Mouse (Mus musculus): ENCODE data around the gene Zfp626.
A peak's percentile ranks its signal among the peaks of the same experiment; 100 is the strongest.
"Not testable (repeated sequence)": the region's sequence is repeated elsewhere in the genome, so short reads cannot be mapped to it uniquely, and the experiment has no call there.

Gene Zfp626

DNA sequence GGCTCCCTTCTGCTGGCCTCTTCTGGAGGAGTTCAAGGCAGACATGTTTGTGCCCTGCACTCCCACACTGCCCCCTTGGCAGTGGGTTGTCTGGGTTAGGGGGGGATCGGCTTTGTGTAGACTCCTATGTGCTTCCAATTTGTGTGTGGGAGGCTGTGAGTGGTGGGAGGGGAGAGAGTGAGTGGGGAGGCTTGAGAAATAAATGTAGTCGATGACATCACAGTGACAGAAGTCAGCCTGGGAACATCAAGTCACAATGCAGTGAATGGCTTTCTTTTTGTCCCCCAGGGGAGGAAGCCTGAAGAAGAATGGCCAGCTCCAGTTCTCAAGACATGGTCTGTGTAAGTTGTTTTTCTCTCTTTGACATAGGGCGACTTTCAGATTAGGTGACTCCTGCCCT, at the start of gene Zfp626:
Gene Zfp626 (plus strand): TSS at position 301 of the 400 bp plus-strand sequence.
- DNase-seq (ENCODE audit: low read depth, low spot score), result not testable (repeated sequence)

DNA sequence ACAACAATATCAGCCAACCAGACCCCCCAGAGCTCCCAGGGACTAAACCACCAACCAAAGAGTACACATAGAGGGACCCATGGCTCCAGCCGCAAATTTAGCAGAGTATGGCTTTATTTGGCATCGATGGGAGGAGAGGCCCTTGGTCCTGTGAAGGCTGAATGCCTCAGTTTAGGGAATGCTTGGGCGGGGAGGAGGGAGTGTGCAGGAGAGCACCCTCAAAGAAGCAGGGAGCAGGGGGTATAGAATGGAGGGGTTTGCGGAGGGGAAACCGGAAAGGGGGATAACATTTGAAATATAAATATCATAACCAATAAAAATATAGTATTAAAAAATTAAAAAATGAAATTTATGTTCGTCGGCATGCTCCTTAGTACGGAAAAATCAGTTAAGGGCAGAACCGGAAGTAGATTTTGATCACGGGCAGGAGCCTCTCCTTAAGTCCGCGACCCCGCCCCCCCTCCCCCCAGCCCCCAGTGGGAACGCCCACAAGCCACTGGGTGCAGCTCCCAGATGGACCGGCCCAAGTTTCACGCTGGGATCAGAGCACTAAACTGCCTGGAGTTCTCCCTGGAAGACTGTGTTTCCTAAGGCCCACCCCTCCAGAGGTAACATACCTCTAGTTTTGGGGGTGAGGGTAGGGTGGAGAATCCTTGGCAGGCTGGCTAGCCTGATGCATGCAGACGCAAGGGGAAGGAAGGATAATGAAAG, 41.7 kb upstream of the Zfp626 start:
- no peak for DNase-seq (ENCODE audit: low read depth, low spot score)

DNA sequence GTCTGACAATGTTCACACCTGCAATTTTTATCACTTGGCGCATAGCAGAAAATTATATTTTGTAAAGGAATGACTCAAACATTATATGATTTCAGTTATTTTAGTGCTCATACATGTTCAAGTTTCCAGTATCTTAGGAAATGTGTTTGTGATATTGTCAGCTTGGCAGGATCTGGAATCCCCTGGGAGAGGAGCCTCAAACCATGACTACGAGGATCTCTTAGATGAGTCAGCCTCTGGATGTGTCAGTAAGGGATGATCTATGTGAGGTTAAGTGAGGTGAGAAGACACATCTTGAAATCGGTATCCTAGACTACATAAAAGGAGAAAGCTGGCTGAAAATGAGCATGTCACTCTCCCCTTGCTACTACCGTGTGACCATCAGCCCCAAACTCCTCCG, 17.7 kb upstream of the Zfp626 start:
- DNase-seq (ENCODE audit: low read depth, low spot score), result peak; percentile 21

DNA sequence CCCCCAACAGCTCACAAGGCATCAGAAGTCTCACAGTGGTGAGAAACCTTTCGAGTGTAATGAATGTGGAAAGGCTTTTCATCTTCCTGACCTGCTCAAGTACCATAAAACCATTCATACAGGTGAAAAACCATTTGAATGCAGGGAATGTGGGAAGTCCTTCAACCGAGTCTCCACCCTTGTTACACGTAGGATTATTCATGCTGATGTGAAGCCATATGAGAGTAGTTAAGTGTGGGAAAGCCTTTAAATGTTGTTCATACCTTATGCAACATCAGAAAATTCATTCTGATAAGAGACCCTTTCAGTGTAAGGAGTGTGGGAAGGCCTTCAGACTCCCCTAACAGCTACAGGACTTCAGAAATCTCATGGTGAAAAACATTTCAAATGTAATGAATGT, 13.1 kb upstream of the Zfp626 start:
- DNase-seq (ENCODE audit: low read depth, low spot score), result not testable (repeated sequence)

DNA sequence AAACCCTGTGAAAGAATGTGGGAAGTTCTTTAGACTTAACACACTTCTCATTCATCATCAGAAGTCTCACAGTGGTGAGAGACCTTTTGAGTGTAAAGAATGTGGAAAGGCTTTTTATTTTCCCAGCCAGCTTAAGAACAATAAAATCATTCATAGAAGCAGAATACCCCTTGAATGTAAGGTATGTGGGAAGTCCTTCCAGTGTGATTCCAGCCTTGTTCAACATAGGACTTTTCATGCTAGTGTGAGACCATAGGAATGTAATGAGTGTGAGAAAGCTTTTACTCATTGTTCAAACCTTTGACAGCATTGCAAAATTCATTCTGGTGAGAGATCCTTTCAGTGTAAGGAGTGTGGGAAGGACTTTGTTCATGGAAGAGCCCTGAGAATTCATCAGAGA, 12.4 kb upstream of the Zfp626 start:
- no peak for DNase-seq (ENCODE audit: low read depth, low spot score)

DNA sequence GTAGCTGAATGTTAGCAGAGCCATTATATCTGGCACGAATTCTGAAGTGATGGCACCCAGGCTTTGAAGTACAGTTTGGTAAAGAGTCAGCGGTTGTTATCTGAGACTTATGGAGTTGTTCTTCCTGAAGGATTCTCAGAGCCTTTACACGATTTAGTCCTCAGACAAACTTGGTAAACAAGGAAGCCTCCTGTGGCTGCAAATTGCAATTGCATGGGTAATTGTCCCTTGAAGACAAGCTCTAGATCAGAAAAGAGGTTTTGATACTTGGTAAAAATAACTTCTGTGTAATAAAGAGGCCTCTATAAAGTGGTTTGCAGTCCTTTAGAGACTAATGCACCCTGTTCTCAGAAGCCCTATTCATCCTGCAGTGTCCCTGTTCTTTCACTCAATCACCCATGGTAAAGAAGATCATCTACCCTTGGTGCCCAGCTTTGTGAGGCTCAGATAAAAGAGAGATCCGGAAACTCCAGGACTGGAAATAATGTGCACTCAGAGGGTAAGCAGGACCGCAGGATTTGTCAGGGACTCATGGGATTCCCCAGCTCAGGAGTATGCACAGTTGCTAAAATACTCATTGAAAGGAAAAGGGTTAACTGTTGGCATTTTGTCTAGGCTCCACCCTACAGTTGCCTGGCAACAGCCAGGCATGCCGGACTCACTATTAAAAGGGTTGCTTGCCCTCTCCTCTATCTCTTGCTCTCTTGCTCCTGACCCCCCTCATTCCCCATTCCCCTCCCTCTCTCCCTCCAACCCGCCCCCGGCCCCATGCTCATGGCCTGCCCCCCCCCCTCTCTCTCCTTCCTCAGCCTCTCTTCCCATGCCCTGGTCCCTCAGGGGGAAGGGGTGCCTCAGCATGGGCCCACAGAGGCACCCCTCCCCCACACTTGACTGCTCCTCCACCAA, 8.8 kb upstream of the Zfp626 start:
- no peak for DNase-seq (ENCODE audit: low read depth, low spot score)

DNA sequence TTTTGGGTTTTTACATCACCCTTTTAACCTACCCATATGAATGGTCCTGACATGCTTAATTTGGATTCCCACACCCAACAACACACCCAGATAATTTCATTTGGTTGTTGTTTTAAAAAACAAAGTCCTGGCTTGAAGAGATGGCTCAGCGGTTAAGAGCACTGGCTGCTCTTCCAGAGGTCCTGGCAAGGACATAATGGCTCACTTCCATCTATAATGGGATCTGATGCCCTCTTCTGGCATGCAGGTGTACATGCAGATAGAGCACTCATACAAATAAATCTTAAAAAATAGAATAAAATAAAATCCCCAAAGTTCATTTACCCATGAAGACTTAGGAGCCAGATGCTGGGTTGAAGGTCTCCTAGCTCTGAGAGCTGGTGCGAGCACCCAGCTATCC, 5.9 kb upstream of the Zfp626 start:
- DNase-seq (ENCODE audit: low read depth, low spot score), result no peak

DNA sequence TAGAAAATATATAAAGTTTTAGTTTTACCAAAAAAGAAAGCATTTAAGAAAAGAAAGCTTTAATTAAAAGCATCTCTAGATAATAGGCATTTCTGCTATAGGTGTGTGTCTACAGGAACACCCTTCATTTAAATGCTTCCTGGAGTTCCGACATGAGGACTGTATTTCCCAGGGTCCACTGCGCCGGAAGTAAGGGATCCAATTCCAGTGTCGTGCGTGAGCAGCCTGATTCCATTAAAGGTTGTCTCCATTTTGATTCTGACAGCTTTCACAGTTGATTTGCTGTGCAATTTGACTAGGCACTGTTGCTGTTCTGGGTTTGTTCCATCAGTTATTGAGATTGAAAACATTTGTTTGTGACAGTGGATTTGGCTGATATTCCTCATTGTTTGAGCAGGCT, 4.0 kb upstream of the Zfp626 start:
- no peak for DNase-seq (ENCODE audit: low read depth, low spot score)

DNA sequence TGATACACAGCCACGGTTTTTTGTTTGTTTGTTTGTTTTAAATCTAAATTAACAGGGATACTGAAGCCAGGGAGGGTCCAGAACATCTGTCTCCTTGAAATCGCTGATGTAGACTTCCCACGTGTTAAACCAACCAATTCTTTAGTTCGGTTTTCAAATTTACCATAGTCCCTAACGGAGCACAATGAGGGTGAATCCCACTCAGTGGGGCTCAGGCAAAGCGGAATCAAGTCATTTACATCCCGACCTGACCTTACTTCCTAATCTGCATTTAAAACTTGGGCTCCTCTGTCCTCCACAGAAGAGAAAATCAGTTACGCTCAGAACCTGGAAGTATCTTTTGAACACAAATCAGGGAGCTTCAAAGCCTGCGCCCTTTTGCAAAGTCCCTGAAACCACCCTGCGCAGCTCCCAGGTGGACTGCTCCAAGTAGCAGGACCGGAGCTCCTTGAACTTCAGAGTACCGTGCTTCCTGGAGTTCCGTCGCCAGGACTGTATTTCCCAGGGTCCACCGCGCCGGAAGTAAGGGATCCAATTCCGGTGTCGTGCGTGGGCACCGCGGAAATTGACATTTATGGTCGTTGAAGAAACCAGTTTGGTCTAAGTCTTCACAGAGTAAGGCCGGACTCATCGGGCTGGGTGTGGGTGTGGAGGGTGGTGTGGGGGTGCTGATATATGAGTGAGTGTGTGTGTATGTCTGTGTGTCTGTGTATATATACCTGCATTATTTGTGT, 2.5 kb upstream of the Zfp626 start:
- DNase-seq (ENCODE audit: low read depth, low spot score), result peak; percentile 65

DNA sequence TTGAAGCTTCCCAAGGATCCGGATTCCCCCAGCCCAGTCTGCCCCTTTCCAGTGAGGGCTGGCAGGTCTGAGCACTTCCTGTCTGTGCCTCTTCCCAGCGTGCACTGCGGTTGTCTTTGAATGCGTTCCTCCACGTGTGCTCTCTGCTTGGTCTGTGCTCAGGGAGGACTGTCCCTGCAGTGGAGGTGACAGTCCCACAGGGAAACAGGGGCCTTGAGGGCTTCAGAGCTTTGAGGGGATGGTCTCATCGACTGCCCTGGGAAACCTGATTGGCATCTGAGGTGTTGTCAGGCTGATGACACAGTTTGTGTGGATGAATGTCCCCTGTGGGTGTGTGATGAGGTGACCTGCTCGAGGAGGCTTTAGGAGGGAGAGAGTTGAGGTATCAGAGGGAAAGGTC, 309 bp downstream of the Zfp626 start:
- DNase-seq (ENCODE audit: low read depth, low spot score), result not testable (repeated sequence)

DNA sequence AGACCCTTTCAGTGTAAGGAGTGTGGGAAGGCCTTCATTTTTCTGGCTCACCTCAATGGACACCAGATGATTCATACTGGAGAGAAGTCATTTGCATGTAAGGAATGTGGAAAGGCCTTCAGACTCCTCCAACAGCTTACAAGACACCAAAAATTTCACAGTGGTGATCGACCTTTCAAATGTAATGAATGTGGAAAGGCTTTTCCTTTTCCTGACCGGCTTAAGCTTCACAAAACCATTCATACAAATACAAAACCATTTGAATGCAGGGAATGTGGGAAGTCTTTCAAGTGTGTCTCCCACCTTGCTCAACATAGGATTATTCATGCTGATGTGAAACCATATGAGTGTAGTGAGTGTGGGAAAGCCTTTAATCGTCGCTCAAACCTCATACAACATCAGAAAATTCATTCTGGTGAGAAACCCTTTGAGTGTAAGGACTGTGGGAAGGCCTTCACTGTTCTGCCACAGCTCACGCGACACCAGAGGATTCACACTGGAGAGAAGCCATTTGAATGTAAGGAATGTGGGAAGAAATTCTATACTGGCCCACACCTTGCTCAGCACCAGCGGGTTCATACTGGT, 11.6 kb downstream of the Zfp626 start:
- DNase-seq (ENCODE audit: low read depth, low spot score), result no peak

DNA sequence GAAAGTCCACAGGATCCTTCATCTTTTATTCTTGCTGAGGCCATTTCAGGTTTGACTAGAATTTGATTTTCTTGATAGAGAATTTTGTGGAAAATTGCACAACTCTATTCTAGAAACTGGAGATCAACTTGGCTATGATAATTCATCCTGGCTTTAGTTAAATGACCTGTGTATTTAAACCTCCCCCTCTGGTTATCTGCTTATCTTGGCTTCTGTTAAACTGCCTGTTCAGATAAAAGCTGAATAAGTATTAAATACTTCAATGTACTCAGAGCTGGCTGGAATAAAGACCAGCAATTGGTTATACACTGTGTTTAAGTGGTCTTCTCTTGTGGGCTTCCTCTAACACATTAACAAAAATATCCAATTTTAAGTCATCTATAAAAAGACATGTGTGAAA, 15.6 kb downstream of the Zfp626 start:
- no peak for DNase-seq (ENCODE audit: low read depth, low spot score)

DNA sequence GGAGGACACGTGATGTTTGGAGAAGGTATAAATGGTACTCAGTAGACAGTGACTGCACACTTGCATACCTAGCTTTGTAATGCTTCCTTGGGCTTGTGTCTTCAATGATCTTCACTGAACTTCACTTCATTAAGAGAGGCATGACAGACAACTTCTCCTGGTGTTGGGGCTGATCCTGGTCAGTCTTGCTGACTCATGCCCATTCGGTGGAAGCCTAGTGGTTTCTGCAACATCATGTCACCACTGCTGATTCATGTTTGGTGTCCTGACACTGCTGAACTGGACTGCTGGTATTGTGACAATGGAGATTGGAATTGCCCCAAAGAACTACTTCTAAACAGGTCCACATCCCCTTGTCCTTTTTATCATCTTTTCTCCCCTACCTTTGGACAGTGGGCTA, 27.1 kb downstream of the Zfp626 start:
- DNase-seq (ENCODE audit: low read depth, low spot score), result no peak

DNA sequence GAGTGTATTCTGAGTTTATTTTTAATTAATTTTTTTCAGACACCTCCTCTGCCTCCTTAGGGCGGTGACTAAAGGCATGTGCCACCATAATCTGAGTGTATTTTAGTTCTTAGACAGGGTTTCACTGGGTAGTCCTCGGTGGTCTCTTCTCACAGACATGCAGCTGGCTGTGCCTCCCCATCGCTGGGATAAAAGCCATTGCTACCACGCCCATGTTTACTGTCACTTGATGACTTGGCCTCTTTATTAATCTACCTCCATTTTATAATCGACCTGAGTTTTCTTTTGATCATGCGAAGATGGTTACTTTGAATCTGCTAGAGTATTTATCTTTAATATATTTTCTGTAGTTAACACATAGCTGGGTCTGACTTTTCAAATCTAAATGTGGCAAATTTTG, 30.9 kb downstream of the Zfp626 start:
- DNase-seq (ENCODE audit: low read depth, low spot score), result no peak

DNA sequence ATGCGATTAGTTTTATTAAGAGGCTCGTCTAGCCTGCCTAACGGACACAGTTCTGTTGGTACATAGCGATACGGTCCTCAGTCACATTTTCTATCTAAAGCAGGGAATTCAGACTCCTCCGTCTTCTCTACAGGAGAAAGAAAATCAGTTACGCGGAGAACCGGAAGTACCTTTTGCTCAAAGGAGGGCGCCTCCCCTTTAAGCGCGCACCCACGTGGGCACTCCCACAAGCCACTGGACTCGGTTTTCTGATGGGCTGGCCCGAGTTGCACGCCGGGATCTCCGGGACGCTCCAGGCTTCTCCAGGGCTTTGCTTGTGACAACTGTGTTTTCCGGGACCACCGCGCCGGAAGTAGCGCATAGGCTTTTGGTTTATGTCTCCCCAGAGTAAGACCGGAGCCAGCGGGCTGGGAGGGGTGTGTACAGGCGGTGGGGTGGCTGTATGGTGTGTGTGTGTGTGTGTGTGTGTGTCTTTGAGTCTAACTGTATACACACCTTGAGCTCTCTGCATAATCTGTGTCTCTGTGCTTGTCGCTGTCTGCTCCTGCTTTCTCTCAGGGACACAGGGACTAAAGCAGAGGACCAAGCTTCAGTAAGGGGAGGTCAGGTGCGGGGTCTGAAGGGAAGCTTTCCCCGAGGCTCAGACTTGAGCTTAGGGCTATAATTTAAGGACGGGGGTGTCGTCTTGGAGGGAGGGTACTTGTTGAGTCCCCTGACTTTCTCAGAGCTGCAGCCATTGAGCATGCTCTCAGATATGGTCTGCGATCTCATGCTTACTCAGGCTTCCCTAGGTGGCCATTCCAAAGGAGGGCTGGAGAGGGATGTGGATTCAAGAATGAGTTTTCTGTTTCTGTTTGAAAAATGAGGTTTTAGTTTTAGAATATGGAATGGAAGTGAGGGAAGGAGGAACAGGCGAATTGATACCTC, 31.6 kb downstream of the Zfp626 start, which contains the start of gene Zfp59:
Gene Zfp59 (plus strand): TSS at position 285 of the 927 bp plus-strand sequence.
- peak; percentile 74 for DNase-seq (ENCODE audit: low read depth, low spot score)

DNA sequence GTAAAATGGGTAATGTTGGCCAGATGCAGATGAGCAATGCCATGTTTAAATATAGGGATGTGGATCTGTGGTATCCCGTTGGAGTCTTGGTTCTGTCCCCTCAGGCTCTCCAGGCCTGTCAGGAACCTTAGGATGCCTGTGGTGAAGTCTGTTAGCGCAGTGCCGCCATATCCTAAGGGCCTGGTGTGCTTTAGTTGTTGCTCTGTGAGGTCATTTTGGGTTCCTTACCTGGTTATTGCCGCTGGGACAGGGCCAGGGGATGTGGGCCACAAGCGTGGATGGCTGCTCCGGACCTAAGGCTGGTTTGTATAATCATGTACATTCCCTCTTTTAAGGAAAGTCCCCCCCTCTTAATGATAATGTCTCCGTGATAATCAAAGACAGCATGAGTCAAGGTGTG, 32.6 kb downstream of the Zfp626 start:
- DNase-seq (ENCODE audit: low read depth, low spot score), result no peak

DNA sequence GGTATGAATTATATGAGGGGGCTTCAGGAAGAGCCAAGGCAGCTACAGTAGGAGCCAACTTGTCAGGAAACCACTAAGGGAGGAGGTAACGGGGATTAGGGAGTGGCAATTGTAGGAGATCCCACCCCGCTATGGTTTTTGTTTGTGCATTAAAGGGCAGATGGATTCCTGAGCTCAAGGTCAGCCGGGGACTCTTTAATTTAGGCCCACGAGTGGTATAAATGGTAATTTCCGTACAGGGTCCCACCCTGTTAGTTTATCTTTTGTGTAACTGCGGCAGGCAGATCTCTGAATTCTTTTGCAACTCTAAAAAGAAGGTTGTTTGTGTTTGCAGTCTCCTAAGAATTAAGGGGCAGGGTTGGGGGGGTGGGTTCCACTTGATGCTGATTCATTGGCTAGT, 33.1 kb downstream of the Zfp626 start:
- DNase-seq (ENCODE audit: low read depth, low spot score), result no peak

DNA sequence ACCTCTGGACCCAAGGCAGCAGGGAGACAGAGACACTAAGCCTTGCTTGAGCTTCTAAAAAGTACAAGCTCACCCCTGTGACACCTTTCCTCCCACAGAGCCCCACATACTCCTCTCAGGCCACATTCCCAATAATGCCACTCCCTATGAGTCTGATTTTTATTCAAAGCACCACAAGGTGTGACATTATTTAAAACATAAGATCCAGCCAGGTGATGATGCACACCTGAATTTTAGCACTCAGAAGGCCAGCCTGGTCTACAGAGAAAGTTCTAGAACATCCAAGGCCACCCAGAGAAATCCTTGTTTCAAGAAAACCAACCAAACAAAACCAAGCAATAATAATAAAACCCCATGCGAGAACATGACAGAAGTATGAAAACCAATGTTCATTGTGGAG, 50.2 kb downstream of the Zfp626 start, which contains the start of gene Zfp607a:
Gene Zfp607a (plus strand): TSS at position 301 of the 400 bp plus-strand sequence.
- DNase-seq (ENCODE audit: low read depth, low spot score), result no peak

DNA sequence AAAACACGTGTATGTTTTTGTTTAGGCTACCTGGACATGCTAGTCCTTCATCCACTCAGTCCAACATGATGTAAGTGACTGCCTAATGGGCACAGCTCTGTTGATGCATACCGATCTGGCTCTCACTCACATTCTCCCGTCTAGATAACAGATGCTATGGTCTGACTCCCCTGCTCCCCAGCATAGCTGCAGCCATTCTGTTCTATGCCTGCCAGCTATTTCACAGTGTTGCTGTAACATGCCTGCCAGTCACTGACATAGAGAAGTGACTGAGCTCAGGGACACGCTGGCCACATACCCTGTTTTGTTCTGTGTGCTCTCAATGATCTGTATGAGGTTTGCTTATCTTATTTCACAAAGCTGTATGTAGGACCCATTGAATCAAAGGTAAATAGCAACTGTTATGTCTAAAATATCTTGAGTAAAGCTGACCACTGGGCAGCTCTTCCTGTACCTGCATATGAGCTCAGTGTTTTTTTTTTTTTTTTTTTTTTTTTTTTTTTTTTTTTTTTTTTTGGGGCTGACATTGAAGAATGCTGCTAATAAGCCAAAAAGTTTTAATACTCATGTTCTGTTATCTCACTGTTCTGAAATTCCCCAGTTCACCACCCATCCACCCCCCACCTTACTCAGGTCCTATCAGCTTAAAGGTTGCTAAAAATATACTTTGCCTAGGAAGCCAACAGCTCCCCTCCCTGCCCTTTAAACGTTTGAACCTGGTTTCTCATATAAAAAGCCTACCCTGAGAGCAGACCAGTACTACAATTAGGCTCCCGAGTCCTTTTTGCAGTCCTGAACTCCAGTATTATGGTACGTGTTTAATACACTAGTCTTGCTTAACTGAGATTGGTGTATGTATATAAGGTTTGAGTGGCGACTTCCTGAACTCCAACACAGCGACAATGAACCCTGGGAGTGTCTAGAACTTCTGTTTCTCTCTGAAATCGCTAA, 52.6 kb downstream of the Zfp626 start:
- peak; percentile 22 for DNase-seq (ENCODE audit: low read depth, low spot score)
